Mouse (Mus musculus) kidney, adult 10 weeks (tissue): ENCODE data around the gene Hk3. TPM values are rescaled to one million over a fixed set of nuclear protein-coding genes. Genes with fewer than 3 reads are reported as not detected.

Experiments
- polyA plus RNA-seq: library from polyadenylated mRNA; stranded (reverse); fragments of 350-450 nt; fragmentation: Illumina TruSeq; extraction: RNeasy Lipid Tissue Mini Kit (QIAGEN cat#74804); gene quantifications from one replicate; pipeline ENCODE4 v1.2.3, GENCODE M21; 2014; ENCODE audit warnings: low read depth, low replicate concordance

The Hk3 gene
- not detected for polyA plus RNA-seq

DNA sequence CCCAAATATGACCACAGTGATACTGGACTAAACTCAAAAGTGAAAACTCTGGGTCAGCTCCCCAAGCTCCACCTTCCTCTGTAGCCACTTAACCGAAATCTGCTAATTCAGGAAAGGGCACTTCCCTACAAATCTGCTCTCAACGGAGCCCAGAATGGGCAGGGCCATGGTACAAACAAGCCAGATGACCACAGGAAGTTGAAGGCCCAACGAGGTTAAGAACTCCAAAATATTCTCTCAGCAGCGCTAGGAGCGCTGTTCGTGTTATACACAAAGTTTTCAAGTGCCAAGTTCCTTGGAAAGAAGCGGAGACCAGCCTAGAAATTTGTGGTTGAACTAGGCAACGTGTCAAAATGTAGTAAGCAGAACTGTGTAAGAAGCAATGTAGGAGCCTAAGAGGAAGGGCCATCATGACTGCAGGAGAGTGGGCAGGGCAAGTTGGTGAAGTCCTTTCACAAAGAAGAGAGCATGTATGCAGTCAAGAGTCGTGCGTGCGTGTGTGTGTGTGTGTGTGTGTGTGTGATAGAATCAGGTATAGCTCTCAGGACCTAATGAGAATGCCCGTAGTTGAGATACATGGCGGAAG, at the start of gene Hk3:
TSS of gene Hk3 (minus strand) at position 192 of the 586 bp plus-strand sequence.

Other genes starting within 250 kb of the Hk3 start
- not detected for gene Eif4e1b, start 237.4 kb downstream of the Hk3 start, polyA plus RNA-seq
- 1.5 TPM for gene Tspan17, start 232.0 kb downstream of the Hk3 start, polyA plus RNA-seq
- gene Unc5a, start 72.0 kb downstream of the Hk3 start, polyA plus RNA-seq: not detected
- 35.8 TPM for gene Uimc1, start 78.9 kb upstream of the Hk3 start, polyA plus RNA-seq
- gene Zfp346, start 83.9 kb upstream of the Hk3 start, polyA plus RNA-seq: 4.5 TPM
- gene Gm17617, start 112.2 kb upstream of the Hk3 start, polyA plus RNA-seq: not detected
- gene Fgfr4, start 131.3 kb upstream of the Hk3 start, polyA plus RNA-seq: 0.65 TPM
- gene Nsd1, start 188.4 kb upstream of the Hk3 start, polyA plus RNA-seq: 58.6 TPM